Mouse (Mus musculus) liver, embryonic 15.5 days (tissue): Measurements from ENCODE around the gene Dnase1l1. TPM values are rescaled to one million over a fixed set of nuclear protein-coding genes. Genes with fewer than 3 reads are reported as not detected.

Experiments used
- ATAC-seq: fragments of 200-750 bp; cut with Nextera tagmentation; 2 replicates; pipeline ENCODE4 v1.8.0; 2017; ENCODE audit warnings: moderate number of reproducible peaks, mild to moderate bottlenecking, moderate library complexity; ENCODE audit not compliant: insufficient read depth
- H3K27ac ChIP-seq: fragments of 300-500 bp; sonication (generic); replicated peaks from 2 replicates; pipeline ENCODE4 v1.5.1; 2015; ENCODE audit warnings: mild to moderate bottlenecking, inconsistent platforms
- H3K27me3 ChIP-seq: fragments of 300-500 bp; sonication (generic); 2 replicates; pipeline ENCODE4 v1.6.1; 2015; ENCODE audit warnings: mild to moderate bottlenecking, inconsistent platforms
- H3K36me3 ChIP-seq: fragments of 300-500 bp; sonication (generic); replicated peaks from 2 replicates; pipeline ENCODE4 v1.6.1; 2015; ENCODE audit warnings: moderate library complexity, mild to moderate bottlenecking, inconsistent platforms
- H3K4me1 ChIP-seq: fragments of 300-500 bp; sonication (generic); replicated peaks from 2 replicates; pipeline ENCODE4 v1.6.1; 2015; ENCODE audit warnings: inconsistent platforms
- H3K4me2 ChIP-seq: fragments of 300-500 bp; sonication (generic); 2 replicates; pipeline ENCODE4 v1.6.1; 2015; ENCODE audit warnings: moderate library complexity, mild to moderate bottlenecking, inconsistent platforms
- H3K4me3 ChIP-seq: fragments of 300-500 bp; sonication (generic); replicated peaks from 2 replicates; pipeline ENCODE4 v1.5.1; 2015; ENCODE audit warnings: mild to moderate bottlenecking, inconsistent platforms
- H3K9ac ChIP-seq: fragments of 300-500 bp; sonication (generic); 2 replicates; pipeline ENCODE4 v1.6.1; 2015; ENCODE audit warnings: moderate library complexity, mild to moderate bottlenecking, inconsistent platforms
- H3K9me3 ChIP-seq: fragments of 300-500 bp; sonication (generic); replicated peaks from 2 replicates; pipeline ENCODE4 v1.6.1; 2016; ENCODE audit warnings: inconsistent platforms
- WGBS: fragments of 180-500 bp; shearing (Covaris S2); methylation state at CpG from one replicate; pipeline ENCODE4 v1.1.7; 2015; ENCODE audit warnings: mixed read lengths; ENCODE audit not compliant: insufficient replicate concordance; 5-methylcytosine and 5-hydroxymethylcytosine counted together
- polyA plus RNA-seq: library from polyadenylated mRNA; unstranded; fragments of >200 nt; fragmentation: Nextera tagmentation; extraction: Ambion mirVana; gene quantifications from 2 replicates; pipeline ENCODE4 v1.2.1, GENCODE M21; 2015

The Dnase1l1 gene
- 24.5 and 25.2 TPM in 2 replicates for polyA plus RNA-seq

GRCm38 (mm10) chrX:74281732-74282394 is at the start of gene Dnase1l1, which contains the start of gene Taz:
Gene Dnase1l1, minus strand, starts transcription at chrX:74282337.
Gene Taz, plus strand, starts transcription at chrX:74281912.
- Histone ChIP-seq H3K27ac (peak within 1 kb of the TSS; percentile 95), H3K4me2 (peak within 1 kb of the TSS; percentile 83), H3K36me3 (0 out of 2 replicates have a peak, but pooled peaks cover under 1% of the 10 kb centered on the region), H3K4me3 (peak within 1 kb of the TSS; percentile 66), H3K27me3 (no peaks in the 10 kb centered on the region), H3K9ac (peak within 1 kb of the TSS; percentile 74), H3K4me1 (peaks cover 35% of the 10 kb centered on the region), H3K9me3 (no peaks in the 10 kb centered on the region)
- 17% methylated on average over 16 of the region's 16 CpGs for WGBS
- peak; percentile 95 for ATAC-seq

GRCm38 (mm10) chrX:74330166-74330930 is 48.2 kb upstream of the Dnase1l1 start:
- H3K36me3 ChIP-seq = no peaks in the 10 kb centered on the region
- no peak overlapping the region for H3K4me3 ChIP-seq
- H3K4me2 ChIP-seq = no peak overlapping the region
- no peak overlapping the region for H3K27ac ChIP-seq
- H3K4me1 ChIP-seq = peaks cover 14% of the 10 kb centered on the region
- no peak overlapping the region for H3K9ac ChIP-seq
- no peaks in the 10 kb centered on the region for H3K27me3 ChIP-seq
- no peak for ATAC-seq
- WGBS = 37% methylated on average over 2 of the region's 2 CpGs
- H3K9me3 ChIP-seq = no peaks in the 10 kb centered on the region

- ATAC-seq = no peak; the same call in 1 of the 2 replicates
- Histone ChIP-seq H3K4me3 (peak overlapping the region; percentile 51), H3K27ac (no peak overlapping the region), H3K9me3 (no peaks in the 10 kb centered on the region), H3K4me2 (peak overlapping the region; percentile 73), H3K4me1 (peaks cover 14% of the 10 kb centered on the region), H3K27me3 (no peaks in the 10 kb centered on the region), H3K9ac (no peak overlapping the region), H3K36me3 (no peaks in the 10 kb centered on the region)
- 19% methylated on average over 10 of the region's 10 CpGs for WGBS
These were observed 47.1 kb upstream of the Dnase1l1 start for GRCm38 (mm10) chrX:74329215-74329671.

GRCm38 (mm10) chrX:74328725-74329161 is 46.6 kb upstream of the Dnase1l1 start, which contains the start of gene Plxna3:
Gene Plxna3, plus strand, starts transcription at chrX:74329066.
- Histone ChIP-seq H3K4me1 (peaks cover 14% of the 10 kb centered on the region), H3K27me3 (no peaks in the 10 kb centered on the region), H3K4me2 (peak within 1 kb of the TSS; percentile 73), H3K9me3 (no peaks in the 10 kb centered on the region), H3K36me3 (no peaks in the 10 kb centered on the region), H3K9ac (no peak within 1 kb of the TSS), H3K4me3 (peak within 1 kb of the TSS; percentile 51), H3K27ac (no peak within 1 kb of the TSS)
- peak; percentile 90 for ATAC-seq
- WGBS = 16% methylated on average over 29 of the region's 30 CpGs

- peak; percentile 95 for ATAC-seq
- Histone ChIP-seq H3K4me3 (peak within 1 kb of the TSS; percentile 71), H3K4me1 (peaks cover 20% of the 10 kb centered on the region), H3K4me2 (peak within 1 kb of the TSS; percentile 87), H3K9me3 (no peaks in the 10 kb centered on the region), H3K9ac (peak within 1 kb of the TSS; percentile 74), H3K36me3 (peaks cover 42% of the 10 kb centered on the region), H3K27ac (peak within 1 kb of the TSS; percentile 82), H3K27me3 (no peaks in the 10 kb centered on the region)
- WGBS = 10% methylated on average over 57 of the region's 59 CpGs
These were observed 30.7 kb upstream of the Dnase1l1 start, which contains the start of gene Fam50a for GRCm38 (mm10) chrX:74312540-74313464. Gene Fam50a, plus strand, starts transcription at chrX:74313033.

- peaks cover 82% of the 10 kb centered on the region for H3K36me3 ChIP-seq
- H3K27ac ChIP-seq = peak within 1 kb of the TSS; percentile 89
- peak within 1 kb of the TSS; percentile 71 for H3K9ac ChIP-seq
- WGBS = 9% methylated on average over 41 of the region's 41 CpGs
- peak within 1 kb of the TSS; percentile 74 for H3K4me2 ChIP-seq
- H3K27me3 ChIP-seq = no peaks in the 10 kb centered on the region
- ATAC-seq = peak; percentile 86
- no peaks in the 10 kb centered on the region for H3K9me3 ChIP-seq
- H3K4me1 ChIP-seq = peaks cover 19% of the 10 kb centered on the region
- peak within 1 kb of the TSS; percentile 73 for H3K4me3 ChIP-seq
These were observed 22.9 kb upstream of the Dnase1l1 start, which contains the start of gene Gdi1 for GRCm38 (mm10) chrX:74304867-74305700. Gene Gdi1, plus strand, starts transcription at chrX:74304998.

- Histone ChIP-seq H3K27me3 (no peaks in the 10 kb centered on the region), H3K36me3 (peaks cover 47% of the 10 kb centered on the region), H3K27ac (peak overlapping the region; percentile 51; the same call in 1 of the 2 replicates), H3K4me3 (no peak overlapping the region), H3K9ac (no peak overlapping the region), H3K4me2 (no peak overlapping the region), H3K9me3 (no peaks in the 10 kb centered on the region), H3K4me1 (peaks cover 22% of the 10 kb centered on the region)
- ATAC-seq = no peak
- WGBS = 56% methylated on average over 3 of the region's 3 CpGs
These were observed 17.6 kb upstream of the Dnase1l1 start for GRCm38 (mm10) chrX:74299721-74300120.

- no peak overlapping the region for H3K9ac ChIP-seq
- WGBS = 44% methylated on average over 1 of the region's 1 CpGs
These were observed 16.2 kb upstream of the Dnase1l1 start for GRCm38 (mm10) chrX:74298348-74298747.

GRCm38 (mm10) chrX:74296538-74297448 is 14.7 kb upstream of the Dnase1l1 start, which contains the start of gene Atp6ap1:
Gene Atp6ap1, plus strand, starts transcription at chrX:74297097.
- H3K4me2 ChIP-seq = peak within 1 kb of the TSS; percentile 77
- no peaks in the 10 kb centered on the region for H3K27me3 ChIP-seq

More at GRCm38 (mm10) chrX:74298348-74298747, 16.2 kb upstream of the Dnase1l1 start:
- Histone ChIP-seq H3K27ac (no peak overlapping the region; the same call in 1 of the 2 replicates), H3K36me3 (peaks cover 36% of the 10 kb centered on the region), H3K4me3 (peak overlapping the region; percentile 10; the same call in 1 of the 2 replicates), H3K9me3 (no peaks in the 10 kb centered on the region), H3K4me2 (peak overlapping the region; percentile 55), H3K4me1 (peaks cover 15% of the 10 kb centered on the region), H3K27me3 (no peaks in the 10 kb centered on the region)
- ATAC-seq = no peak

More at GRCm38 (mm10) chrX:74296538-74297448, 14.7 kb upstream of the Dnase1l1 start, which contains the start of gene Atp6ap1:
- peak; percentile 94 for ATAC-seq
- WGBS = 15% methylated on average over 37 of the region's 37 CpGs
- Histone ChIP-seq H3K4me3 (peak within 1 kb of the TSS; percentile 74), H3K4me1 (peaks cover 15% of the 10 kb centered on the region), H3K27ac (peak within 1 kb of the TSS; percentile 85), H3K9me3 (no peaks in the 10 kb centered on the region), H3K36me3 (peaks cover 20% of the 10 kb centered on the region), H3K9ac (peak within 1 kb of the TSS; percentile 79)
